Mouse (Mus musculus) kidney, adult 2 months (tissue): ENCODE measurements around the gene Zfc3h1.

ENCODE experiments used
- CTCF ChIP-seq: fragments of 200-500 bp; conservative IDR thresholded peaks from 2 replicates; pipeline ENCODE4 v1.5.1; 2011; ENCODE audit warnings: low read depth, mild to moderate bottlenecking, control low read depth, low read length, moderate library complexity, mixed read lengths; ENCODE audit not compliant: insufficient read depth, insufficient read length
- POLR2A ChIP-seq: fragments of 200-500 bp; IDR thresholded peaks from one replicate; pipeline ENCODE4 v1.6.1; 2011; ENCODE audit warnings: low read depth, low read length, control low read depth

- TF ChIP-seq POLR2A: no peak
- TF ChIP-seq CTCF: no peak
Measured at GRCm38 (mm10) chr10:115465072-115465471, 80.3 kb downstream of the Zfc3h1 start.
